Mouse (Mus musculus) stomach, postnatal 0 days (tissue): ENCODE measurements around the gene Tbc1d16. TPM values are rescaled to one million over a fixed set of nuclear protein-coding genes. Genes with fewer than 3 reads are reported as not detected.
A peak's percentile ranks its signal among the peaks of the same experiment; 100 is the strongest.

Source experiments
- ATAC-seq: fragments of 200-750 bp; cut with Nextera tagmentation; 2 replicates; pipeline ENCODE4 v1.8.0; 2017; ENCODE audit not compliant: low FRiP score, low TSS enrichment
- DNase-seq: peaks from one replicate; pipeline ENCODE4 v3.0.0-alpha.2; 2016; ENCODE audit warnings: low spot score
- H3K27ac ChIP-seq: fragments of 300-500 bp; sonication (generic); replicated peaks from 2 replicates; pipeline ENCODE4 v1.5.1; 2014; ENCODE audit warnings: mild to moderate bottlenecking, control low read depth
- H3K27me3 ChIP-seq: fragments of 300-500 bp; sonication (generic); 2 replicates; pipeline ENCODE4 v1.6.1; 2014; ENCODE audit warnings: low read length; ENCODE audit not compliant: control insufficient read depth, insufficient read depth
- H3K36me3 ChIP-seq: fragments of 300-500 bp; sonication (generic); 2 replicates; pipeline ENCODE4 v1.6.1; 2014; ENCODE audit warnings: low read length, mixed read lengths; ENCODE audit not compliant: control insufficient read depth, insufficient read depth
- H3K4me1 ChIP-seq: fragments of 300-500 bp; sonication (generic); replicated peaks from 2 replicates; pipeline ENCODE4 v1.6.1; 2014; ENCODE audit warnings: antibody characterized with exemption; ENCODE audit not compliant: control insufficient read depth, insufficient read depth
- H3K4me2 ChIP-seq: fragments of 300-500 bp; sonication (generic); replicated peaks from 2 replicates; pipeline ENCODE4 v1.6.1; 2014; ENCODE audit warnings: low read depth, mild to moderate bottlenecking, control low read depth, moderate library complexity
- H3K4me3 ChIP-seq: fragments of 300-500 bp; sonication (generic); 2 replicates; pipeline ENCODE4 v1.5.1; 2014; ENCODE audit warnings: low read depth, low read length, control low read depth
- H3K9ac ChIP-seq: fragments of 300-500 bp; sonication (generic); 2 replicates; pipeline ENCODE4 v1.6.1; 2014; ENCODE audit warnings: mild to moderate bottlenecking, low read length, control low read depth, mixed read lengths
- H3K9me3 ChIP-seq: fragments of 300-500 bp; sonication (generic); 2 replicates; pipeline ENCODE4 v1.6.1; 2016; ENCODE audit warnings: low read length; ENCODE audit not compliant: control insufficient read depth
- CTCF ChIP-seq: IDR thresholded peaks from 2 replicates; pipeline ENCODE4 v1.5.1; 2016; ENCODE audit warnings: antibody characterized with exemption, low read depth, mild to moderate bottlenecking, moderate library complexity
- EP300 ChIP-seq: optimal IDR thresholded peaks from 2 replicates; pipeline ENCODE3; 2016; ENCODE audit warnings: antibody characterized with exemption
- WGBS: fragments of 180-500 bp; shearing (Covaris S2); extraction: QIAGEN DNeasy Blood & Tissue Kit; methylation state at CpG from one replicate; pipeline ENCODE4 v1.1.7; 2014; 5-methylcytosine and 5-hydroxymethylcytosine counted together
- polyA plus RNA-seq: library from polyadenylated mRNA; unstranded; fragments of >200 nt; fragmentation: Nextera tagmentation; extraction: Ambion mirVana; gene quantifications from 2 replicates; pipeline ENCODE4 v1.2.1, GENCODE M21; 2015

Tbc1d16 gene
- polyA plus RNA-seq, 1 experiment from 2014 or later, result 6.3 TPM

GRCm38 (mm10) chr11:119219816-119220465 is 8.4 kb downstream of the Tbc1d16 start:
- no peak overlapping the region for H3K4me3 ChIP-seq
- peaks cover 23% of the 10 kb centered on the region for H3K4me1 ChIP-seq
- H3K27me3 ChIP-seq, result no peaks in the 10 kb centered on the region
- DNase-seq (peak; percentile 48), ATAC-seq (no peak)
- H3K4me2 ChIP-seq, result peak overlapping the region; percentile 35; the same call in 1 of the 2 replicates
- no peaks in the 10 kb centered on the region for H3K9me3 ChIP-seq
- WGBS, result 30% methylated on average over 17 of the region's 17 CpGs
- no peaks in the 10 kb centered on the region for H3K36me3 ChIP-seq
- peak overlapping the region; percentile 23 for H3K9ac ChIP-seq
- TF ChIP-seq EP300 (no peak), CTCF (no peak)
- H3K27ac ChIP-seq, result peak overlapping the region; percentile 45

- peaks cover 27% of the 10 kb centered on the region for H3K4me1 ChIP-seq
- TF ChIP-seq EP300 (no peak), CTCF (no peak)
Measured at GRCm38 (mm10) chr11:119217861-119218260, 10.4 kb downstream of the Tbc1d16 start.

GRCm38 (mm10) chr11:119215905-119216507 is 12.3 kb downstream of the Tbc1d16 start:
- TF ChIP-seq EP300 (no peak), CTCF (no peak)
- H3K9ac ChIP-seq, result peak overlapping the region; percentile 14; the same call in 1 of the 2 replicates

More at GRCm38 (mm10) chr11:119217861-119218260, 10.4 kb downstream of the Tbc1d16 start:
- DNase-seq (no peak), ATAC-seq (no peak)
- WGBS, result 91% methylated on average over 6 of the region's 6 CpGs
- H3K4me3 ChIP-seq, result no peak overlapping the region
- H3K4me2 ChIP-seq, result no peak overlapping the region
- no peaks in the 10 kb centered on the region for H3K36me3 ChIP-seq
- H3K27ac ChIP-seq, result no peak overlapping the region
- no peak overlapping the region for H3K9ac ChIP-seq
- no peaks in the 10 kb centered on the region for H3K27me3 ChIP-seq
- no peaks in the 10 kb centered on the region for H3K9me3 ChIP-seq

GRCm38 (mm10) chr11:119215038-119215904 is 13.0 kb downstream of the Tbc1d16 start:
- H3K27ac ChIP-seq, result peak overlapping the region; percentile 81
- H3K4me1 ChIP-seq, result peaks cover 31% of the 10 kb centered on the region
- H3K4me2 ChIP-seq, result peak overlapping the region; percentile 57
- H3K27me3 ChIP-seq, result no peaks in the 10 kb centered on the region
- ATAC-seq, result peak; percentile 87
- H3K9ac ChIP-seq, result peak overlapping the region; percentile 48
- H3K4me3 ChIP-seq, result peak overlapping the region; percentile 26
- H3K36me3 ChIP-seq, result no peaks in the 10 kb centered on the region
- no peak for TF ChIP-seq EP300
- peak; percentile 68 for TF ChIP-seq CTCF
- 3% methylated on average over 18 of the region's 18 CpGs for WGBS
- no peaks in the 10 kb centered on the region for H3K9me3 ChIP-seq
- DNase-seq, result peak; percentile 92

More at GRCm38 (mm10) chr11:119215905-119216507, 12.3 kb downstream of the Tbc1d16 start:
- Histone ChIP-seq H3K4me1 (peaks cover 27% of the 10 kb centered on the region), H3K4me2 (peak overlapping the region; percentile 57), H3K27me3 (no peaks in the 10 kb centered on the region), H3K27ac (peak overlapping the region; percentile 81), H3K9me3 (no peaks in the 10 kb centered on the region), H3K4me3 (peak overlapping the region; percentile 26; the same call in 1 of the 2 replicates), H3K36me3 (no peaks in the 10 kb centered on the region)
- DNase-seq (peak; percentile 86), ATAC-seq (peak; percentile 15)
- 27% methylated on average over 9 of the region's 9 CpGs for WGBS

GRCm38 (mm10) chr11:119213166-119213885 is 15.0 kb downstream of the Tbc1d16 start:
- no peaks in the 10 kb centered on the region for H3K27me3 ChIP-seq
- H3K9ac ChIP-seq, result no peak overlapping the region
- 49% methylated on average over 19 of the region's 19 CpGs for WGBS
- no peak overlapping the region for H3K4me2 ChIP-seq
- H3K9me3 ChIP-seq, result no peaks in the 10 kb centered on the region
- DNase-seq (peak; percentile 77), ATAC-seq (no peak)
- TF ChIP-seq EP300 (no peak), CTCF (no peak)
- no peak overlapping the region for H3K4me3 ChIP-seq
- H3K36me3 ChIP-seq, result no peaks in the 10 kb centered on the region
- peaks cover 29% of the 10 kb centered on the region for H3K4me1 ChIP-seq
- H3K27ac ChIP-seq, result no peak overlapping the region; the same call in 1 of the 2 replicates
